Mouse (Mus musculus): ENCODE results near the gene Gnb1. TPM values are rescaled to one million over a fixed set of nuclear protein-coding genes. Genes with fewer than 3 reads are reported as not detected.
A peak's percentile ranks its signal among the peaks of the same experiment; 100 is the strongest.
"Not testable (repeated sequence)": the region's sequence is repeated elsewhere in the genome, so short reads cannot be mapped to it uniquely, and the experiment has no call there.

Gene Gnb1
- polyA plus RNA-seq, 1 experiment = 512 TPM

DNA sequence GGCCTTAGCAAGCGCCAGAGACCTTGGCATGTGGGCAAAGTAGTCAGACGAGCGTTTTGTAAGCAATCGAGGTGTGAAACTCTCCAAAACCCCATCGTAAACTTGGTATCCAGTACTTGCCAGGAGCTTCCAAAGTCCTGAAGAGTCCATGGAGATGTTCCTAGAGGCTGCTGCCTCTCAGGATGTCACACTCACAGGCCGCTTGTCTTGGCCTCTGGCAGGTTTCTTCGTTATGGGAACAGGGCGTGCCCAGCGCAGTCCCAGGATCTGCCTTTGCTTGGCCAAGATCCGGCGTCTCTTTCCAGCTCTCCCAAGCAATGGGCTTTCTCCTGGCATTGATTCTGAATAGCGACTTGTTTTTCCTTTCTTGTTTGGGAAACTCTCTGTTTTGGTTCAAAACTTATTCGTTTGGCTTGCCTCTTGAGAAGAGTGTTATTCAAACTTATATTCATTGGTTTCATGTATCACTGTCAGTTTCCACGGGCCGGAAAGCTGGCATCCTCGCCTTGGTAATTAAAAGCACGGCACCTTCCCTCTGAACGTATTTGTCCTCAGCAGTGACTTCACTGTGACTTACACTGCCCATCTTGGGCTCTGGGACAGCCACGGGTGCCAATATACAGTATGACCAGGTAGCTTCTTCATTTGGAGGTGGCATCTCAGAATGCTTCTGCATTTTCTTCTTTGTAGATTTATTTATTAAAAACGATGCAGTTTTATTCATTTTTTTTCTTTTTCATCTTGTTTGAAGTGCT lies 73.3 kb downstream of the Gnb1 start:
- 6% methylated on average over 20 of the region's 20 CpGs for WGBS
- peak overlapping the region; percentile 73 for H3K4me3 ChIP-seq (replicated peaks; ENCODE audit: insufficient read depth, low read depth, low read length)
- H3K27me3 ChIP-seq (ENCODE audit: control insufficient read depth, insufficient read depth, low read length) = no peaks in the 10 kb centered on the region
- peak overlapping the region; percentile 93 for H3K27ac ChIP-seq (ENCODE audit: insufficient read depth, low read length)
- peak in 1 of 2 experiments; percentile 38 for DNase-seq
- TF ChIP-seq POLR2A (IDR thresholded peaks at IDR 0.05; ENCODE audit: borderline replicate concordance, insufficient read depth, low read length) (no peak), CTCF (IDR thresholded peaks at IDR 0.05; ENCODE audit: borderline replicate concordance, insufficient read depth, low read depth, low read length) (no peak)
- peaks cover 15% of the 10 kb centered on the region; the same call in 1 of the 2 replicates for H3K4me1 ChIP-seq (ENCODE audit: control insufficient read depth, insufficient read depth, low read length)

DNA sequence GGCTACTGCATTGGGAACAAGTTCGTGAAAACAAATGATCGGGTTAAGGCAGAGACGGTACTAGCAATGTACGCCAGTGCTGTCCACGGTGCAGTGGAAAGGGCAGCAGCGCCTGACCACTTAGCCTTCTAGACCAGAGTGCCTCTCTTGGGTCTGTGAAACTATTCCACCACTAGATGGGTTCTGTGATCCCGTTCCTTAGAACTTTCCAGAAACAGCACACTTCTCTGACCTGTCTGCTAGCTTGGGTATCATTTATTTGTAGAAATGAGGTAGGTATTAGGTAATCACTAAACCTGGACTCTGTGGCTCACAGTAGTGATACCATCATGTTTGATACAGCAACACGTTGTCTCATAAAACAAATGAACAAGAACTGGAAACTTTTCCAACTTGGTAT lies 75.4 kb downstream of the Gnb1 start:
- no peaks in the 10 kb centered on the region for H3K27me3 ChIP-seq (ENCODE audit: control insufficient read depth, insufficient read depth, low read length)
- peaks cover 15% of the 10 kb centered on the region; the same call in 1 of the 2 replicates for H3K4me1 ChIP-seq (ENCODE audit: control insufficient read depth, insufficient read depth, low read length)
- TF ChIP-seq POLR2A (IDR thresholded peaks at IDR 0.05; ENCODE audit: borderline replicate concordance, insufficient read depth, low read length) = no peak
- TF ChIP-seq CTCF (IDR thresholded peaks at IDR 0.05; ENCODE audit: borderline replicate concordance, insufficient read depth, low read depth, low read length) = no peak
- no peak for DNase-seq
- H3K4me3 ChIP-seq (replicated peaks; ENCODE audit: insufficient read depth, low read depth, low read length) = no peak overlapping the region
- 80% methylated on average over 8 of the region's 8 CpGs for WGBS
- H3K27ac ChIP-seq (ENCODE audit: insufficient read depth, low read length) = no peak overlapping the region

DNA sequence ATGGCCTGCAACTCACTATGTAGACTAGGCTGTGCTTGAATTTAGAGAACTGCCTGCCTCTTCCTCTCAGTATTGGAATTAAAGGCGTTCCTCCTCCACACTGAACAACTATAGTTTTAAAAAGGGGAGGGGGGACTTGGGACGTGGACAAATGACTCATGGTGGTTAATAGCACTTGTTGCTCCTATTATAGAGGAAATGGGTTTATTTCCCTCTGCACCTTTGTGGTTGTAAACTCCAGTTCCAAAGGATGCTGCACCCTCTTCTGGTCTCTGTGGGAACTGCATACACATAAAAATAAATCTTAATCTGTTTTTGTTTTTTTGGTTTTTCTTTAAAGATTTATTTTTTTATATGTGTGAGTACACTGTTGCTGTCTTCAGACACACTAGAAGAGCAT lies 77.0 kb downstream of the Gnb1 start:
- TF ChIP-seq CTCF (IDR thresholded peaks at IDR 0.05; ENCODE audit: borderline replicate concordance, insufficient read depth, low read depth, low read length) (peak; percentile 41; the same call in 1 of the 2 replicates), POLR2A (IDR thresholded peaks at IDR 0.05; ENCODE audit: borderline replicate concordance, insufficient read depth, low read length) (no peak)
- peak in 1 of 2 experiments; percentile 36 for DNase-seq
- Histone ChIP-seq H3K4me1 (ENCODE audit: control insufficient read depth, insufficient read depth, low read length) (peaks cover 9% of the 10 kb centered on the region; the same call in 1 of the 2 replicates), H3K27ac (ENCODE audit: insufficient read depth, low read length) (no peak overlapping the region), H3K4me3 (replicated peaks; ENCODE audit: insufficient read depth, low read depth, low read length) (no peak overlapping the region), H3K27me3 (ENCODE audit: control insufficient read depth, insufficient read depth, low read length) (no peaks in the 10 kb centered on the region)
- WGBS = 35% methylated on average over 2 of the region's 2 CpGs

DNA sequence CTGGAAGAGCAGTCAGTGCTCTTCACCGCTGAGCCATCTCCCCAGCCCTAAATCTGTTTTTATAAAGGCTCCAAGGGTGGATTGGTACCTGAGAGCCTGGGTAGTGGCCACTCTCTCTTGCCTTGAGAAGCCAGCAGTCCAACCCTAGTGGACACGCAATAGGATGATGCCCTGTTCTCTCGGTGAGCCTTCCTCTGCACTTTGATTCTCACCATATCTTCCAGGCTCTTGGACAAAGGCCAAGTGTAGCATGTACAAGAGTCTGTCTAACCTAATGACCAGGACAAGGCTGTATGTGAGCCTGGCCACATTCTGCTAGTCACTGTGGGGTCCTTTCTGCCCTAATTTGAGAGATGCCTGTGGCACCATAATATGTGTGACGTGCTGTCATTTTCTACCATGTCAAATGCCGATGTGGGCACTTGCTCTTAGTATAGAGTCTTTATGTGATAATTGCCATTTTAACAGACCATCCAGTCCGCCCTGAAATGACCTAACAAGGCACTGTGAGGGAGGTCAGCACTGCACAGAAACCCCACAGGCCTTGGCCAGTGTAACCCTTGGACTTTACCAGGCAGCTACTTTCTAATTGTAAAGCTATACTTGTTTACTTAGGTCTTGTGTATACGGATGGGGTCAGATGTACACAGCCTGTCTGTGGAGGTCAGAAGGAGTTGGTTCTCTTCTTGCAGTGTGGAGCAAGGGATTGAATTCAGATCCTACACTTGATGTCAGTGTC lies 77.6 kb downstream of the Gnb1 start:
- DNase-seq = no peak
- whole genome bisulfite sequencing = 84% methylated on average over 7 of the region's 7 CpGs
- H3K27me3 ChIP-seq (ENCODE audit: control insufficient read depth, insufficient read depth, low read length) = no peaks in the 10 kb centered on the region
- TF ChIP-seq CTCF (IDR thresholded peaks at IDR 0.05; ENCODE audit: borderline replicate concordance, insufficient read depth, low read depth, low read length) = no peak
- no peak for TF ChIP-seq POLR2A (IDR thresholded peaks at IDR 0.05; ENCODE audit: borderline replicate concordance, insufficient read depth, low read length)
- H3K27ac ChIP-seq (ENCODE audit: insufficient read depth, low read length) = no peak overlapping the region
- no peak overlapping the region for H3K4me3 ChIP-seq (replicated peaks; ENCODE audit: insufficient read depth, low read depth, low read length)
- peaks cover 9% of the 10 kb centered on the region; the same call in 1 of the 2 replicates for H3K4me1 ChIP-seq (ENCODE audit: control insufficient read depth, insufficient read depth, low read length)

GRCm38 (mm10) chr4:155569818-155570217 lies 78.7 kb downstream of the Gnb1 start:
- no peak for DNase-seq
- no peak overlapping the region for H3K4me3 ChIP-seq (replicated peaks; ENCODE audit: insufficient read depth, low read depth, low read length)
- no peaks in the 10 kb centered on the region for H3K27me3 ChIP-seq (ENCODE audit: control insufficient read depth, insufficient read depth, low read length)
- 90% methylated on average over 6 of the region's 6 CpGs for WGBS
- no peak overlapping the region for H3K27ac ChIP-seq (ENCODE audit: insufficient read depth, low read length)
- H3K4me1 ChIP-seq (ENCODE audit: control insufficient read depth, insufficient read depth, low read length) = peaks cover 9% of the 10 kb centered on the region
- TF ChIP-seq CTCF (IDR thresholded peaks at IDR 0.05; ENCODE audit: borderline replicate concordance, insufficient read depth, low read depth, low read length) (no peak), POLR2A (IDR thresholded peaks at IDR 0.05; ENCODE audit: borderline replicate concordance, insufficient read depth, low read length) (no peak)

- 93% methylated on average over 11 of the region's 11 CpGs for WGBS
- DNase-seq; H3K27ac ChIP-seq (ENCODE audit: insufficient read depth, low read length): not testable (repeated sequence)
These were observed 79.2 kb downstream of the Gnb1 start for GRCm38 (mm10) chr4:155570315-155570714.

DNA sequence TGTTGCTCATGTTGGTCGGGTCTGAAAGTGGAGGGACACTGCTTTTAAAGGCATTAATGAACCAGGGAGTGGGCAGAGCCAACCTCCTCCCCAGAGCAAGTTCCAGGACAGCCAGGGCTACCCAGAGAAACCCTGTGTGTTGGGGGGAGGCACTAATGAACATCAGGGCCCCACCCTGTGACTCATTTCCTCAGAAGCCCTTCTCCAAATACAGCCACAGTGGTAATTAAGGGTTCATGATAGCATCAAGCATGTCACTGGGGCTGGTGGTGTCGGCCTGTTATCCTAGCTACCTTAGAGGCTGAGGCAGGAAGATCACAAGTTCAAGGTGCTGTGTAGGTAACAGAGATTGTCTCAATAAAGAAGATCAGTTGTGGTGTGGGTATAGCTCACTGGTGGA lies 80.3 kb downstream of the Gnb1 start:
- TF ChIP-seq CTCF (IDR thresholded peaks at IDR 0.05; ENCODE audit: borderline replicate concordance, insufficient read depth, low read depth, low read length) = no peak
- H3K27ac ChIP-seq (ENCODE audit: insufficient read depth, low read length) = no peak overlapping the region
- H3K4me1 ChIP-seq (ENCODE audit: control insufficient read depth, insufficient read depth, low read length) = peaks cover 6% of the 10 kb centered on the region
- 95% methylated on average over 2 of the region's 2 CpGs for WGBS
- no peak overlapping the region for H3K4me3 ChIP-seq (replicated peaks; ENCODE audit: insufficient read depth, low read depth, low read length)
- no peak for DNase-seq
- no peaks in the 10 kb centered on the region for H3K27me3 ChIP-seq (ENCODE audit: control insufficient read depth, insufficient read depth, low read length)

More at GRCm38 (mm10) chr4:155570315-155570714, 79.2 kb downstream of the Gnb1 start:
- not testable (repeated sequence) for H3K27me3 ChIP-seq (ENCODE audit: control insufficient read depth, insufficient read depth, low read length); H3K4me3 ChIP-seq (replicated peaks; ENCODE audit: insufficient read depth, low read depth, low read length)
- peaks cover 11% of the 10 kb centered on the region for H3K4me1 ChIP-seq (ENCODE audit: control insufficient read depth, insufficient read depth, low read length)

- Histone ChIP-seq H3K27me3 (ENCODE audit: control insufficient read depth, insufficient read depth, low read length) (no peaks in the 10 kb centered on the region), H3K4me3 (replicated peaks; ENCODE audit: insufficient read depth, low read depth, low read length) (no peak overlapping the region), H3K4me1 (ENCODE audit: control insufficient read depth, insufficient read depth, low read length) (peaks cover 5% of the 10 kb centered on the region), H3K27ac (ENCODE audit: insufficient read depth, low read length) (no peak overlapping the region)
- 87% methylated on average over 2 of the region's 2 CpGs for WGBS
- DNase-seq = no peak
- no peak for TF ChIP-seq CTCF (IDR thresholded peaks at IDR 0.05; ENCODE audit: borderline replicate concordance, insufficient read depth, low read depth, low read length)
- TF ChIP-seq POLR2A (IDR thresholded peaks at IDR 0.05; ENCODE audit: borderline replicate concordance, insufficient read depth, low read length) = no peak
These were observed 82.0 kb downstream of the Gnb1 start for GRCm38 (mm10) chr4:155573155-155573554.

Data from cerebellum, adult 2 months (tissue).